Mouse (Mus musculus) lung, postnatal 10 days (tissue): Measurements from ENCODE around the gene Slc26a1.

Experiments used
- DNase-seq: peaks from one replicate; pipeline ENCODE4 v3.0.0; 2021

The Slc26a1 gene

GRCm38 (mm10) chr5:108689091-108689490 lies 13.7 kb upstream of the Slc26a1 start:
- no peak for DNase-seq

- no peak for DNase-seq
Measured at GRCm38 (mm10) chr5:108680871-108681270, 5.5 kb upstream of the Slc26a1 start.

- DNase-seq, result no peak
Measured at GRCm38 (mm10) chr5:108679909-108680308, 4.5 kb upstream of the Slc26a1 start.

DNA sequence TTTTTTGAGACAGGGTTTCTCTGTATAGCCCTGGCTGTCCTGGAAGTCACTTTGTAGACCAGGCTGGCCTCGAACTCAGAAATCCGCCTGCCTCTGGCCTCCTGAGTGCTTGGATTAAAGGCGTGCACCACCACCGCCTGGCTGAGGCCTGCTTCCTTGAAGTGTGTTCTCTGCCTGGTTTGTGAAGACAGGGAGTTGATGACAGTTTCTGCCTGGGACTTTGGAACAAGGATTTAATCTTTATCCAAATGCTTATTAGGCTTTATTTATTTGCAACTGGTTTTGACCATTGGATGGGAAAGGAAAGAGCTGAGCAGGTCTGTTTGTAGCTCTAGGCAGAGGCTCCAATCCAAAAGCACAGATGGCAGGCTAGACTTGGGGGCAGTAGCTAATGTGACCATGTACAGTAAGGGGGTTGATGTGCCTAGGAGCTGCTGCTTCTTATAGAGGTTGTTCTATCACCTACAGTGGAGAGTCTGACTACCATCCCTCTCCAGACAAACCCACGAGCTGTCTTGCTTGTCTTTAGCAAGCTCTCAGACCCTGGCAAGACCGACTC lies 3.0 kb upstream of the Slc26a1 start:
- no peak for DNase-seq

DNA sequence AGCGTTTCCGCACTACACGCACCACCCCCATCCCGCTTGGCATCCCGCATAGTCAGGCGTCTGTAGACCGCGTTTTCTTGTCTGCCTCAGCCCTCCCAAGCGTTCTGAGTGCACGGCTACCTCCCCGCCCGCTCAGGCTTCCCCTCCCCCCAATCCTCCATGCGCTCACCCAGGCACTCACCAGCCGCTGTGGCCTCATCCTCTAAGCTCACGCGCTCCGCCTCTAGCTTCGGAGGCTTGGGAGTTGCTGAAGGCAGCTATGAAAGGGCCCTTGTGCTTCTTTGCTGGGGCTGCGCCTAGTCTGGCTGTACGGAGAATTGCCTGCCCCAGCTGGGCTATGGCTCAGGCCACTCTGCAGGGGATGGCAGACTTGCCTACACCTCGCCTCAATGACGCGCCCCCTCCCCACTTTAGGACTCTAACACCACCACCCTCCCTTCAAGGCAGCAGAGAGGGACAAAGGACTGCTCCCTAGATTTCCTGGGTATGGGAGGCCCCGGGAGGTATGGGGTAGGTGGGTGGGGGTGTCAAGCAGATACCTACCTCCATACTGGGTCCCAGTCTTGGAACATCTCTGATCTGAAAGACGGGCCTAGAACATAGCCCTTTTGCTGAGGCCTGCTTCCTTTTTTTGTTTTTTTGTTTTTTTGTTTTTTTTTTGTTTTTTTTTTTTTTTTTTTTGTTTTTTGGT lies 2.4 kb upstream of the Slc26a1 start:
- DNase-seq, result peak; percentile 66

GRCm38 (mm10) chr5:108676772-108677498 lies 1.6 kb upstream of the Slc26a1 start:
- peak; percentile 19 for DNase-seq

- DNase-seq, result no peak
Measured at GRCm38 (mm10) chr5:108674624-108675023, 745 bp downstream of the Slc26a1 start.

DNA sequence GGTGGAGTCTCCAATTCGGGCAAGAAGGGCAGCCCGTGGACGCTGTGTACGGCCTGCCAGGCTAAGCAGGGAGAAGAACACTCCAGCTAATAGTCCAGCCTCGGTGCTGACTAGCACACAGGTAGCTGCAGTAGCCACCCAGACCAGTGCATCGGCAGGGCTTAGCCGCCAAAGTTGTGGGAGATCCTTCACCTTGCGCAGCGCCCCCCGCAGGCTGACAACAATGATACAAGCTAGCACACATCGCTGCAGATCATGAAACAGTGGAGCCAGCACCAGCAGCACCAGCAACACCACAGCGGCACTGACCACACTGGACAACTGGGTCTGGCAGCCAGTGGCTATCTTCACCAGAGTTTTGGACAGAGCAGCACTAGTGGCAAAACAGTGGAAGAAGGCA lies 3.6 kb downstream of the Slc26a1 start:
- DNase-seq, result no peak

DNA sequence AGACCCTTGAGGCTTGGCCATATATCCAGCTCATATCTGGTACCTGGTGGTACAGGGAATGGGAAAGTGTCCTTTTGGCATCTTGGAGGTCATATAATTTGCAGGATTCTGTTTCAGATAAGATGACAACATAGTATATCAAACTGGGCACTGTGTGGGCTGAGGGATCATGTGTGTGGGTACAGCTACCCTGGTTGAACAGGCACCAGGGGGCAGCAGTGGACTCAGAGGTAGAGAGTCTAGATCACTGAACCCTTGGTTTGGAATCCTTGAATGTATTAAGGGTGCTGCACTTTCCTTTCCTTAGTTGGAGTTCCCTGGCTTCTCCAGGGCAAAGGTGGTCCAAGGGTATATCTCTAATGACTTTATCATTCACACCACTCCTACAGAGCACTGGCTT lies 4.6 kb downstream of the Slc26a1 start:
- DNase-seq, result peak; percentile 62

DNA sequence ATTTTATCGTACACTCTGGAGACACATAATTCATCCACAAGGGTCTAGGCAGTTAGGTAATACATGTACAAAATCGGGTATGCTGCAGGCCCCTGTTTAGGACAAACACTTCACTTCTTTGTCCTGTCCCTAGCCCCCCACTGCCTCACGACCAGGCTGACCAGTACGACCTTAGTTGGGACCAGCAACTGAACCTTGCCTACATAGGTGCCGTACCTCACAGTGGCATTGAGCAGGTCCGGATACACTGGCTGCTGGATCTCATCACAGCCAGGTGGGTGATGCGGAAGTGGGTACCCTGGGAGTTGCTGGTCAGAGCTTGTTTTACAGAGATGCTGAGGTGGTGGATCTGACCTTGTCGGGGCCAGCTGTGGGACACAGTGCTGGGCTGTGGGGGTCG lies 5.4 kb downstream of the Slc26a1 start:
- no peak for DNase-seq

DNA sequence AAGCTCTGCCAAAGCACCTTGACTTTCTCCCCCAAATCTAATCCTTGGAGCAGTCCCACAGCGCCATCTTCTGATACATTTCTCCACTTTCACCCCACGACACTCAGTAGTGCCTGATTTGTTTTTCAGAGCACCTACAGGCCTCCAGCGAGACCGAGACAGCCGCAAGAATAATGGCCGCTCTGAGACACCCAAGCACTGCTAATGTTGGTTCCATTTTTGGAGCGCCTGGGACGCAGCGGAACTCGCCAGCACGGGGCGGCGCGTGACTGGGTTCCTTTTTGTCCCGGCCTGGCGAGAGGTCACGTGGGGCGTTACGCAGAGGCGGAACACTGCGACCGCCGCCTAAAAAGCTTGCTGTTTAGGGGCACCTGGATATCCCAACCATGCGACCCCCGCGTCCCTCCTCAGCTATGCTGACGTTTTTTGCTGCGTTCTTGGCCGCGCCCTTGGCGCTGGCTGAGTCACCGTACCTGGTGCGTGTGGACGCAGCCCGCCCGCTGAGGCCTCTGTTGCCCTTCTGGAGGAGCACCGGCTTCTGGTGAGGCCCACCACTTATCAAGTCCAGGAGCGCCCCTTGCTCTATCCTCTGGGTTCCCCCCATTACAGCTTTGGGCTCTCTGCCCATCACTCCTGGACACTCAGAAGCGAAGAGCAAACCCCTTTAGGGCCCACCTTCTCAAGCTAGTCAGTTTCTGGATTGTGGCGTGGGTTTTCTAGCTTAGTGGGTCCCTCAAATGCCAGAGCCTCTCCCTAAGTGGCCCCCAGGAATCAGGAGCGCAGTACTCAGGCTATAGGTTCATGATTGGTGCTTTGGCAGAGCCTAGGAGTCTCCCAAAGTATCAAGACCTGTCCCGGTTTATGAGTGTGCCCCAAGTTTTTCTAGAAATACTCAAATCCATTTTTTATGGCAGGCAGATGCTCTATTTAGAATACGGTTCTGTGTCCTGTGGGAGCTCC lies 6.1 kb downstream of the Slc26a1 start, which contains the start of gene Dgkq:
TSS of gene Dgkq (minus strand) at position 696 of the 960 bp plus-strand sequence.
- DNase-seq, result peak; percentile 91

DNA sequence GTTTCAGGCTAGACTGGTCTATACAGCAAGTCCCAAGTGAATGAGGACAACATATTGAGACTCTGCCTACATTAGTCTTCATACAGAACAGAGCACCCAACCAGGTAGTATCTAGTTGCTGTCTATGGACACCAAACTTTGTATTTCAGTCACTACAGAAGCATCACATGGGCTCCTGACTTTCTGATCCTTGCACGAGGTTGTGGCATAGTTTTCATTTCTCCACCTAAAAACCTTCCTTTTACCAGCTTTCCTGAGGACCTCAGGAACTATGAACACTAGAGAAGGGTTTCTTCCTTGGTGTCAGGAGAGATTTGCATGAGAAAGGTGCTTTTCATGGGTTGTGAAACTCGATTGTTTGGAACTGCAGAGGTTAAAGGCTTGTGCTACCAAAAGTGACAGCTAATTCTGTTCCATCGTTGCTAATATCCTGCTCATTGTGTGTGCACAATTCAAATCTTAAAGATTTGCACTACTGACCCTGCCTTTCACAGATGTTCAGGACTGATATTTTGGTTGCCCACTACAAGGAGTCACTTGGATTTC lies 6.9 kb downstream of the Slc26a1 start:
- no peak for DNase-seq

- DNase-seq, result no peak
Measured at GRCm38 (mm10) chr5:108667370-108667769, 8.0 kb downstream of the Slc26a1 start.

DNA sequence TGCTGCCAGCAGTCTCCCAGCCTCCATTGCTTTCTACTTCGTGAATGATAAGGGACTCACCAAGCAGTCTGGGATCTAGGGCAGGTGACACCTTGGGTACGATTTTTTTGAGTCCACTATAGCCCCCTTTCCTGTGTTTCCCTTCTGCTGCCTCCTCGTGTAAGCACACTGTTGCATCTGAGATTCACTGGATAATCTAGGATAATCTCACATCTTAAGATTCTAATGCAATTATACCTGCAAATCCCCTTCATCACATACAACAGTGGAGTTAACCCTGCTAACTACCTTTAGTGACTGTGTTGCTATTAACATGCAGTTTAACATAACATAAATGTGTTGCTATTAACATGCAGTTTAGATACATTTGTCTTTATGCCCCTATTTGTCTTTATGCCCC lies 10.3 kb downstream of the Slc26a1 start:
- no peak for DNase-seq

DNA sequence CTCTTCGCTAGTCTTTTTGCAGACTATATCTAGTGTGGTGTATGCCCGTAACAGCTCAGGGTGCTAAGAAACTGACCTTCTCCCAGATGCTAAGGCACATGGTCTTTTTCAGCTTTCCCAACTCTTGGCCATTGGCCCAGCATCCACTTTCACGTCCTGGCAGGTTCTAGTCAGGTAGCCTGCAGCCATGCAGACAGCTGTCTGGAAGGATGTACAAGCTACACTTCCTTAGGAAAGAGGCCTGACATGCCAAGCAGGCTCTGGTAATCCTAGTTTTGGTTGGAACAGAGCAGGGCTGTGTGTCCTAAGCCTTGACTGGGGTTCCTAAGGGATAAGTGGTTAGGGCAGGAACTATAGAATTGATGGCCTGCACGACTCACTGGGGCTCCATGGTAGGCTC lies 12.6 kb downstream of the Slc26a1 start:
- no peak for DNase-seq

GRCm38 (mm10) chr5:108660632-108661268 lies 14.6 kb downstream of the Slc26a1 start:
- DNase-seq, result peak; percentile 97

- DNase-seq, result peak; percentile 21
Measured at GRCm38 (mm10) chr5:108659698-108660631, 15.4 kb downstream of the Slc26a1 start, which contains the start of gene Idua. TSS of gene Idua (plus strand) at chr5:108660331.

- DNase-seq, result no peak
Measured at GRCm38 (mm10) chr5:108658611-108659010, 16.8 kb downstream of the Slc26a1 start.

- no peak for DNase-seq
Measured at GRCm38 (mm10) chr5:108657406-108657805, 18.0 kb downstream of the Slc26a1 start.

DNA sequence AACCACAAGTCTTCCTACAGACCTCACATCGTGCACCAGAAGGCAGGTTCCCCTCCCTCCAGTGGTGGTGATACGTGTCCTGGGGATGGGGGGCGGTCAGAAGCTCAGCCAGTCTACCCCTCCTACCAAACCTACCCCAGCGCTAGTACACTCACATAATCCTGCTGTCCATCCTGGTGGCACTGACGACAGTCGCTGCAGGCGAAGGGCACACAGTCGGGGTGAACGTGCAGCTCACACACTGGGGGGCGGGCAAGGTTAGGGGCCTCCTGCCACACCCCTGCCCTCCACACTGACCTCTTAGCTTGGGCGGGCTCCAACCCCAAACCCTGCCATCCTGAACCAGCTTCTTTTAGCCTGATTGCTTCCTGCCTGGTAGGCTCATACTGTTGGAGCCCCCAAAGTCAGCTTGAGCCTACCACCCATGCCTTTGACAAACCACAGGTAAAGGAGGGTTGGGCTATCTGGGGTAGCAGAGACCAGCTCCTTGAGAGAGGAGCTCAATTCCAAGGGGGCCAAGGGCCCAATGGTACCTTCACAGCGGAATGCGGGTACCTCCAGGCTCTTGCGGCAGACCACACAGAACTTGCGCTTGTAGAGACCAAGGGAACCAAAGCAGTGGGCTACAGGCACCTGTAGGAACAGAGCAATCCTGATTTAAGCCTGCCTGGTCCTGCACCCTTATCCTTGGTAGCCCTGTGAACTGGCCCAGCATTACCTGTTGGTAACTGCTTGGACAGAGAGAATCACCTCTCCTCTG lies 19.3 kb downstream of the Slc26a1 start:
- DNase-seq, result no peak
